Mouse (Mus musculus): ENCODE data around the gene Tymp. TPM values are rescaled to one million over a fixed set of nuclear protein-coding genes. Genes with fewer than 3 reads are reported as not detected.

Gene Tymp
- total and polyA plus RNA-seq, 2 experiments, result 62.5 to 126 TPM

DNA sequence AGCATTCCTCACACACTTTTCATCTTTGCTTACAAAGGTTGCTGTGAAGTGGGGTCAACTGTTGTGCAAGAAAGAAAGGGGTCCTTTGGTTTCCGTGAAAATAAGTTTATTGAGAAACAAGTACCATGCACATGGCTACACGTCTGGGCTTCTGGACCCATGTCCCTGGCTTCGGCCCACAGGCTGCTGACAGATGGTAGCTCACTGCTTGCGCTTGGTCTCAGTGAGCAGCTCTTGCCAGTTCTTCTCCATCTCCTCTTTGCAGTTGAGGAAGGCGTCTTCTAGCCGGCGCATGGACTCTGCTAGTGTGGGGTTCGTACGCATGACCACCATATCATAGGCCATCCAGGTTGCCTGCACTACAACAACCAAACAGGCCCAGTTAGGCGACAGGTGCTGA is 13.2 kb upstream of the Tymp start:
- 94% methylated on average over 10 of the region's 10 CpGs for WGBS

GRCm38 (mm10) chr15:89387127-89387526 is 10.3 kb upstream of the Tymp start:
- H3K27ac ChIP-seq (replicated peaks; ENCODE audit: insufficient read depth, low read depth, low read length), result no peak overlapping the region
- H3K4me1 ChIP-seq (ENCODE audit: control insufficient read depth, insufficient read depth, low read length), result no peaks in the 10 kb centered on the region
- no peak overlapping the region for H3K9ac ChIP-seq (ENCODE audit: low read depth, low read length)
- H3K4me3 ChIP-seq (ENCODE audit: insufficient read depth, low read depth, low read length), result no peak overlapping the region
- 46% methylated on average over 12 of the region's 12 CpGs for WGBS
- no peaks in the 10 kb centered on the region for H3K27me3 ChIP-seq (ENCODE audit: control insufficient read depth, insufficient read depth, low read length)
- TF ChIP-seq CTCF (IDR thresholded peaks at IDR 0.05; ENCODE audit: low read depth, low read length) (no peak), POLR2A (IDR thresholded peaks at IDR 0.05; ENCODE audit: extremely low read depth, insufficient read depth, low read length) (no peak)
- H3K79me2 ChIP-seq (ENCODE audit: control insufficient read depth, insufficient read depth, low read length), result no peaks in the 10 kb centered on the region
- H3K36me3 ChIP-seq (ENCODE audit: control insufficient read depth, insufficient read depth, low read length), result no peaks in the 10 kb centered on the region
- DNase-seq (ENCODE audit: extremely low read depth, low read depth, low spot score), result no peak

More for the DNA sequence above, 13.2 kb upstream of the Tymp start:
- no peaks in the 10 kb centered on the region for H3K4me1 ChIP-seq (ENCODE audit: control insufficient read depth, insufficient read depth, low read length)
- H3K36me3 ChIP-seq (ENCODE audit: control insufficient read depth, insufficient read depth, low read length), result no peaks in the 10 kb centered on the region
- H3K79me2 ChIP-seq (ENCODE audit: control insufficient read depth, insufficient read depth, low read length), result no peaks in the 10 kb centered on the region
- H3K27me3 ChIP-seq (ENCODE audit: control insufficient read depth, insufficient read depth, low read length), result no peaks in the 10 kb centered on the region
- no peak overlapping the region for H3K9ac ChIP-seq (ENCODE audit: low read depth, low read length)
- no peak for DNase-seq (ENCODE audit: extremely low read depth, low read depth, low spot score)
- H3K4me3 ChIP-seq (ENCODE audit: insufficient read depth, low read depth, low read length), result no peak overlapping the region
- no peak overlapping the region for H3K27ac ChIP-seq (replicated peaks; ENCODE audit: insufficient read depth, low read depth, low read length)
- TF ChIP-seq CTCF (IDR thresholded peaks at IDR 0.05; ENCODE audit: low read depth, low read length), result no peak
- TF ChIP-seq POLR2A (IDR thresholded peaks at IDR 0.05; ENCODE audit: extremely low read depth, insufficient read depth, low read length), result no peak

DNA sequence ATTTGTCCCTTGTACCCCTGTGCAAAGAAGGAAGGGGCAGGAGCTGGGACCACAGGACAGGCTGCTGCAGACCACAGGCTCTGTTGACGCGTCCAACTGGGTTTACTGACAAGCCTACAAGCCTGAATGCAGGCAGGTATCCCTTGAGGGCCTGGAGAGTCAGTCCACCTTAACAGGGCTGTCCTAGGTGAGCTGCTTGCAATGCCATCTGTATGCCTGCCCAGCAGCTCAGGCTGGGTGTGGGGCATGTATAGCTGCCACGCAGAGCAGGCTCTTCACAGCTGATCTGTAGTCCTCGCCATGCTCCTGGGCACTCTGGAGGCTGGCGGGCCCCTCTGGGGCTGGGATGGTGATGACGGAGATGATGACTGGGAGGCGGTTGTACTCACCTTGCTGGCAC is 7.8 kb upstream of the Tymp start, which contains the start of gene Klhdc7b:
TSS of gene Klhdc7b (plus strand) at position 301 of the 400 bp plus-strand sequence.
- no peak for DNase-seq (ENCODE audit: extremely low read depth, low read depth, low spot score)
- no peak within 1 kb of the TSS for H3K9ac ChIP-seq (ENCODE audit: low read depth, low read length)
- TF ChIP-seq CTCF (IDR thresholded peaks at IDR 0.05; ENCODE audit: low read depth, low read length) (no peak), POLR2A (IDR thresholded peaks at IDR 0.05; ENCODE audit: extremely low read depth, insufficient read depth, low read length) (no peak)
- H3K36me3 ChIP-seq (ENCODE audit: control insufficient read depth, insufficient read depth, low read length), result no peaks in the 10 kb centered on the region
- no peak within 1 kb of the TSS for H3K4me3 ChIP-seq (ENCODE audit: insufficient read depth, low read depth, low read length)
- H3K4me1 ChIP-seq (ENCODE audit: control insufficient read depth, insufficient read depth, low read length), result no peaks in the 10 kb centered on the region
- H3K27me3 ChIP-seq (ENCODE audit: control insufficient read depth, insufficient read depth, low read length), result no peaks in the 10 kb centered on the region
- WGBS, result 96% methylated on average over 7 of the region's 7 CpGs
- H3K27ac ChIP-seq (replicated peaks; ENCODE audit: insufficient read depth, low read depth, low read length), result no peak within 1 kb of the TSS
- no peaks in the 10 kb centered on the region for H3K79me2 ChIP-seq (ENCODE audit: control insufficient read depth, insufficient read depth, low read length)

DNA sequence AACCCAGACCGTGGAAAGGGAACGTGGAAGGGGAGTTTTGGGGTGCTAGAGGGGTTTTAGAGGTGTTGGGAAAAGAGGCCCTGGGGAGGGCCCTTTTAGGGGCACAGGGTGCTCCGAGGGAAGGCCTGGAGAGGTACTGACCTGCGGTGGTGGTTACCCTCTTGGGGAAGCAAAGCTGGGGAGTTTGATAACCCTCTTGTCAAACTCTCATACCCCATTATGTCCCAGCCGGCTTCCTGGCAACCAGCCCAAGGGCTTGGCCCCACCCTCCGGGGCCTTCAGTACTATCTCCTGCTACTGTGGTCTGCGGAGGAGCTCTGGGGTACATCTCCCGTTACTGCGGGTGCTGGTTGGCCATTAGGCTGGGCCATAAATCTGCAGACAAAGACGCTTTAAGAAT is 2.6 kb upstream of the Tymp start:
- 34% methylated on average over 10 of the region's 10 CpGs for WGBS
- TF ChIP-seq CTCF (IDR thresholded peaks at IDR 0.05; ENCODE audit: low read depth, low read length) (no peak), POLR2A (IDR thresholded peaks at IDR 0.05; ENCODE audit: extremely low read depth, insufficient read depth, low read length) (no peak)
- peak overlapping the region; percentile 50; the same call in 1 of the 2 replicates for H3K4me3 ChIP-seq (ENCODE audit: insufficient read depth, low read depth, low read length)
- H3K79me2 ChIP-seq (ENCODE audit: control insufficient read depth, insufficient read depth, low read length), result no peaks in the 10 kb centered on the region
- peaks cover 14% of the 10 kb centered on the region for H3K4me1 ChIP-seq (ENCODE audit: control insufficient read depth, insufficient read depth, low read length)
- peak overlapping the region; percentile 53 for H3K9ac ChIP-seq (ENCODE audit: low read depth, low read length)
- no peaks in the 10 kb centered on the region for H3K36me3 ChIP-seq (ENCODE audit: control insufficient read depth, insufficient read depth, low read length)
- H3K27me3 ChIP-seq (ENCODE audit: control insufficient read depth, insufficient read depth, low read length), result no peaks in the 10 kb centered on the region
- peak overlapping the region; percentile 90; the same call in 1 of the 2 replicates for H3K27ac ChIP-seq (replicated peaks; ENCODE audit: insufficient read depth, low read depth, low read length)
- no peak for DNase-seq (ENCODE audit: extremely low read depth, low read depth, low spot score)

DNA sequence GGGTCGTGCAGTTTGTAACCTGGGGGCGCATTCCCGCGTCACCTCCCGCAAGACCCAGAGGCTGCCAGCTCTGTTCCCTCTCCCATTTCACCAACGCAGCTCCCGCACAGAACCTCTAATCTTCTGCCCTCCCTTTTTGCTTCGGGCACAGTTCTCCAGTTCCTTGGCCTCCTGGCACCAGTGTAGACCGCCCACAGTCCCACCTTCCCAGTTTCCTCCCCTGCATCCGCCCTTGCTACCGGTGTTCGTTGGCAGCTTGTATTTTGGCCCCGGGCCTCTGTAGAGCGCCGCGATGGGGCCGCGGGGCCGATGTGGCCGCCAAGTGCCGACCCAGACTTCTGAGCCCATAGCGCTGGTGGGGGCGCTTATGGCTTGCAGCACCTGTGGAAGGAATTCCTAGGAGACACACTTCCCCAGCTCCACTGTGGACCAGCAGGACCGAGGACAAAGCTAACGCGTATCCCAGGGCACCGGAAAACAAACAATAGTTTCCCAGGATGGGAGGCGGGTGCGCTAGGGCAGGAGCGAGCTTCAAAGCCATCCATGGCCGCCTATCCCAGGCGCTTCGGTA is 2.1 kb upstream of the Tymp start, which contains the start of gene Odf3b:
TSS of gene Odf3b (minus strand) at position 452 of the 571 bp plus-strand sequence.
- Histone ChIP-seq H3K79me2 (ENCODE audit: control insufficient read depth, insufficient read depth, low read length) (peaks cover 4% of the 10 kb centered on the region; the same call in 1 of the 2 replicates), H3K27me3 (ENCODE audit: control insufficient read depth, insufficient read depth, low read length) (no peaks in the 10 kb centered on the region), H3K9ac (ENCODE audit: low read depth, low read length) (peak within 1 kb of the TSS; percentile 53), H3K4me3 (ENCODE audit: insufficient read depth, low read depth, low read length) (peak within 1 kb of the TSS; percentile 50), H3K27ac (replicated peaks; ENCODE audit: insufficient read depth, low read depth, low read length) (peak within 1 kb of the TSS; percentile 90), H3K36me3 (ENCODE audit: control insufficient read depth, insufficient read depth, low read length) (no peaks in the 10 kb centered on the region), H3K4me1 (ENCODE audit: control insufficient read depth, insufficient read depth, low read length) (peaks cover 14% of the 10 kb centered on the region)
- TF ChIP-seq CTCF (IDR thresholded peaks at IDR 0.05; ENCODE audit: low read depth, low read length) (no peak), POLR2A (IDR thresholded peaks at IDR 0.05; ENCODE audit: extremely low read depth, insufficient read depth, low read length) (no peak)
- WGBS, result 1% methylated on average over 33 of the region's 33 CpGs
- DNase-seq (ENCODE audit: extremely low read depth, low read depth, low spot score), result peak; percentile 67
